Comparison of ENCODE assay signal across 8 mouse cellular contexts in genomic region chr5:73129871-73130270, GRCm38 (mm10).
DNase-seq lines count a peak whose midpoint lies in the region; ATAC-seq and TF ChIP-seq lines count a peak whose summit lies in the region.
"Had no signal": no experiment of that assay in that cellular context is flagged by ENCODE, and none has a peak within 500 bp of the region (broad histone marks: within the 10 kb centered on the region; RNA-seq: fewer than 3 reads in every experiment).

No protein-coding gene starts in this region.

- no peak overlapping the region for H3K9ac ChIP-seq in liver, postnatal 0 days (replicated peaks)
- H3K9ac ChIP-seq in forebrain, postnatal 0 days, result no peak overlapping the region
- H3K9ac ChIP-seq in neural tube, embryonic 13.5 days, result no peak overlapping the region

- peaks cover 49% of the 10 kb centered on the region for H3K36me3 ChIP-seq in liver, postnatal 0 days (replicated peaks; ENCODE audit: insufficient read depth, low read length)
- H3K36me3 ChIP-seq in forebrain, postnatal 0 days (ENCODE audit: insufficient read depth), result peaks cover 13% of the 10 kb centered on the region; the same call in 1 of the 2 replicates
- peaks cover 26% of the 10 kb centered on the region; the same call in 1 of the 2 replicates for H3K36me3 ChIP-seq in neural tube, embryonic 13.5 days

- no peaks in the 10 kb centered on the region for H3K9me3 ChIP-seq in liver, postnatal 0 days (ENCODE audit: low read length)
- H3K9me3 ChIP-seq in forebrain, postnatal 0 days (ENCODE audit: low read length), result no peaks in the 10 kb centered on the region
- no peaks in the 10 kb centered on the region for H3K9me3 ChIP-seq in neural tube, embryonic 13.5 days

- H3K4me3 ChIP-seq in liver, postnatal 0 days (ENCODE audit: low read depth, low read length), result no peak overlapping the region
- no peak overlapping the region for H3K4me3 ChIP-seq in forebrain, postnatal 0 days (ENCODE audit: low read depth, low read length)
- no peak overlapping the region for H3K4me3 ChIP-seq in neural tube, embryonic 13.5 days

- peaks cover 5% of the 10 kb centered on the region for H3K4me1 ChIP-seq in liver, postnatal 0 days (ENCODE audit: insufficient read depth)
- no peaks in the 10 kb centered on the region for H3K4me1 ChIP-seq in forebrain, postnatal 0 days (ENCODE audit: insufficient read depth)
- H3K4me1 ChIP-seq in neural tube, embryonic 13.5 days (replicated peaks), result peaks cover 14% of the 10 kb centered on the region

- no peak for TF ChIP-seq EP300 in liver, postnatal 0 days (IDR thresholded peaks at IDR 0.05; ENCODE audit: low read depth)

- peak; percentile 76 for ATAC-seq in liver, postnatal 0 days
- ATAC-seq in forebrain, postnatal 0 days, result peak; percentile 71
- peak; percentile 77 for ATAC-seq in neural tube, embryonic 13.5 days (ENCODE audit: low read depth)

- no peak for TF ChIP-seq CTCF in liver, postnatal 0 days (IDR thresholded peaks at IDR 0.05; ENCODE audit: low read depth)
- TF ChIP-seq CTCF in forebrain, postnatal 0 days (IDR thresholded peaks at IDR 0.05; ENCODE audit: low read depth), result no peak

- H3K4me2 ChIP-seq in liver, postnatal 0 days (ENCODE audit: low read depth, low read length), result no peak overlapping the region
- H3K4me2 ChIP-seq in forebrain, postnatal 0 days (ENCODE audit: low read depth), result no peak overlapping the region
- H3K4me2 ChIP-seq in neural tube, embryonic 13.5 days, result no peak overlapping the region

- DNase-seq in liver, postnatal 0 days, result peak; percentile 66
- no peak for DNase-seq in liver
- peak; percentile 56 for DNase-seq in forebrain, postnatal 0 days
- peak; percentile 80 for DNase-seq in layer of hippocampus, adult 9-11 months
- no peak for DNase-seq in yolk sac, embryonic 10.5 days (ENCODE audit: low spot score)
- DNase-seq in spleen, postnatal 36 days (ENCODE audit: low spot score in 2 of 2), result no peak
- DNase-seq: right cerebral cortex, postnatal 25 days had no signal

- 69% methylated on average over 5 of the region's 5 CpGs for WGBS in liver, postnatal 0 days (ENCODE audit: insufficient replicate concordance)
- WGBS in forebrain, postnatal 0 days, result 18% methylated on average over 5 of the region's 5 CpGs
- WGBS in neural tube, embryonic 13.5 days, result 38% methylated on average over 5 of the region's 5 CpGs

- no peaks in the 10 kb centered on the region for H3K27me3 ChIP-seq in liver, postnatal 0 days (ENCODE audit: insufficient read depth, low read length)
- no peaks in the 10 kb centered on the region for H3K27me3 ChIP-seq in forebrain, postnatal 0 days (ENCODE audit: insufficient read depth, low read length)
- H3K27me3 ChIP-seq in neural tube, embryonic 13.5 days, result no peaks in the 10 kb centered on the region

- H3K27ac ChIP-seq in liver, postnatal 0 days (ENCODE audit: low read depth), result no peak overlapping the region
- H3K27ac ChIP-seq in forebrain, postnatal 0 days (ENCODE audit: low read depth, low read length), result no peak overlapping the region
- H3K27ac ChIP-seq in neural tube, embryonic 13.5 days (replicated peaks), result peak overlapping the region; percentile 68

Comparison
In these comparisons a context has a peak if more than half of its experiments do, and no peak if none do; other contexts are left out.
1. DNase-seq: peak in liver, postnatal 0 days (single experiment), forebrain, postnatal 0 days (single experiment) and layer of hippocampus, adult 9-11 months (single experiment); none in liver (single experiment), yolk sac, embryonic 10.5 days (single experiment) and spleen, postnatal 36 days (0 of 2).
2. Peak in every context shown above with its lines, with median percentiles within 50 percentile points of each other: ATAC-seq.